Mouse (Mus musculus): ENCODE data around the gene Enkur. TPM values are rescaled to one million over a fixed set of nuclear protein-coding genes. Genes with fewer than 3 reads are reported as not detected.

The Enkur gene
- total RNA-seq (2023): 1 to 10 TPM in 1 of 2 experiments, under 1 TPM in 1; 0.73 to 2.0 TPM

DNA sequence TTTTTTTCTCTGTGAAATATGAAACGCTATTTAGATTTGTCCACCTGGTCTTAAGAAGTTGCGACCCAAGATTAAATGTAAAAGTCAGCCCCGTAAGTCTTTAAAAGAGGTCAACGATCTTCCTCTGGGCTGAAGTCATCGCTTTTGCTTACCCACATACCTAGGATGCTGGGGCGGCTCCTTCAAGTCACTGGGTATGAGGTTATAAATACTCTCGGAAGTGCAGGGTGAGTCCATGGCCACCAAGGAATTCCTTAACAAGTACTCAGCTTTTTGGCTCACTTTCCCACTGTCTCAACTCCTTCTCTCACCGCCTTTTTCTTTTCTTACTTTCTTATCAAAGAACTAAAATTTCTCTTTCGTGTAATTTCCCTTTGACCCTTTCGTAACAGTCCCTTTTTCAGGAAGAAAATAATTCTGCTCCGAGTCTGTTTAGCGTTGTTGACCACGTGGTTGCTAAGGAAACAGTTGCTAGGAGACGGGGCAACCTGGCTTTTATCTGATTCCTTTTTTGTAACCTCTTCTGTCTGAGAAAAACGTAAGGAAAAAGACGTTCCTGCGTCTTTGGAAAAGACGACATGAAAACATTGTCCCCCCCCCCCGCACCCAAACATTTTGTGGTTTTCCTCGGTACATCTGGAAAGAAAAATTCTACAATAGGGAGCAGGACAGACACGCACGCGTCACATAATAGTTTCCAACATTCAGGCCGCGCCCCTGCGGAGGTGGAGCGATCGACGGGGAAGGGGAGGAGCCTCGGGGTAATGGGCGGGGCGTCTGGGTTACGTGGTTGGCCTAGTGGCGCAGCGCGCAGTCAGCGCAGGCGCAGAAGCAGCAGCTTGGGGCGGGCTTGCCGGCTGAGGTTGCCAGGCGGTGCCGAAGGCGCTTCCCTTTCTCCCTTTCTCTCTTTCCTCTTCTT, at the start of gene Enkur, which contains the start of gene Thnsl1:
TSS of gene Enkur (minus strand) at position 454 of the 919 bp plus-strand sequence.
TSS of gene Thnsl1 (plus strand) at position 813 of the 919 bp plus-strand sequence.

Other genes starting within 250 kb of the Enkur start
- 10 to 100 TPM; 41.1 to 45.9 TPM for gene Arhgap21, start 236.5 kb downstream of the Enkur start, total RNA-seq (2023)
- gene Thnsl1, start 359 bp upstream of the Enkur start, total RNA-seq (2023): 1 to 10 TPM; 1.9 to 3.0 TPM
- gene Gpr158, start 162.2 kb upstream of the Enkur start, total RNA-seq (2023): not detected